1 mouse cellular context compared by ENCODE assay signal in the genomic region with DNA sequence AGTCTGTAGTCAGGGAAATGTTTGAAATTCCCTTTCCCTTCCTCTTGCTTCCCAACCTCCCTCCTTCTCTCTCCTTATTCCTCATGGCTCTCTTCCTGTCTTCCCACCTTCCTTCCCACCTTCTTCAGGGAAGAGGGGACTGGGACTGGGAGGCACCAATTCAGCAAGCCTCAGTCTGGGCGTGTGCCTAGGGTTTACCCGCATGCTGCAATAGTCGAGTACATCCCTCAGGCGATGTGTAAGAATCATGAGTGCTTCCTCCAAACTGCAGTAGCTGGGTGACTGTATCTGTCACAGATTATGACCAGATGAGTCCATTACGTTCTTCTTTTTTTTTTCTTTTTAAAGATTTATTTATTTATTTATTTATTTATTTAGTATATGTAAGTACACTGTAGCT.
TF ChIP-seq lines count a peak whose summit lies in the region.

No protein-coding gene starts in this region.

TF ChIP-seq in CH12.LX, 34 proteins besides CTCF, POLR2A, EP300 and RAD21 (continued from another document):
- TF ChIP-seq JUN (IDR thresholded peaks at IDR 0.05; ENCODE audit: insufficient read depth, low read depth, low read length): no peak
- TF ChIP-seq SIN3A (IDR thresholded peaks at IDR 0.05; ENCODE audit: low read length): no peak
- no peak for TF ChIP-seq USF1 (IDR thresholded peaks at IDR 0.05; ENCODE audit: low read depth, low read length)
- no peak for TF ChIP-seq SMC3 (IDR thresholded peaks at IDR 0.05; ENCODE audit: low read depth, low read length)
- TF ChIP-seq BHLHE40 (IDR thresholded peaks at IDR 0.05; ENCODE audit: low read depth, low read length): no peak
- no peak for TF ChIP-seq NRF1 (IDR thresholded peaks at IDR 0.05; ENCODE audit: low read depth, low read length)
- TF ChIP-seq ZKSCAN1 (IDR thresholded peaks at IDR 0.05; ENCODE audit: borderline replicate concordance, low read depth, low read length): no peak
- TF ChIP-seq GABPA (IDR thresholded peaks at IDR 0.05; ENCODE audit: insufficient replicate concordance, low read depth, low read length): no peak
- TF ChIP-seq RCOR1 (conservative IDR thresholded peaks at IDR 0.05; ENCODE audit: low read depth, low read length): no peak
- no peak for TF ChIP-seq ETS1 (conservative IDR thresholded peaks at IDR 0.05; ENCODE audit: low read depth, low read length)
